Mouse (Mus musculus): Measurements from ENCODE around the gene Jmjd8.
A peak's percentile ranks its signal among the peaks of the same experiment; 100 is the strongest.

- 0 out of 2 replicates have a peak, but pooled peaks have one; percentile 7 for TF ChIP-seq CTCF (IDR thresholded peaks at IDR 0.05; ENCODE audit: low read depth)
- no peak for TF ChIP-seq EP300 (IDR thresholded peaks at IDR 0.05; ENCODE audit: low read depth)
Measured at GRCm38 (mm10) chr17:25808789-25809605, 19.7 kb upstream of the Jmjd8 start, which contains the start of gene Fbxl16.

Measured in heart, postnatal 0 days (tissue).